Mouse (Mus musculus): ENCODE results near the gene Ube2l6.

DNA sequence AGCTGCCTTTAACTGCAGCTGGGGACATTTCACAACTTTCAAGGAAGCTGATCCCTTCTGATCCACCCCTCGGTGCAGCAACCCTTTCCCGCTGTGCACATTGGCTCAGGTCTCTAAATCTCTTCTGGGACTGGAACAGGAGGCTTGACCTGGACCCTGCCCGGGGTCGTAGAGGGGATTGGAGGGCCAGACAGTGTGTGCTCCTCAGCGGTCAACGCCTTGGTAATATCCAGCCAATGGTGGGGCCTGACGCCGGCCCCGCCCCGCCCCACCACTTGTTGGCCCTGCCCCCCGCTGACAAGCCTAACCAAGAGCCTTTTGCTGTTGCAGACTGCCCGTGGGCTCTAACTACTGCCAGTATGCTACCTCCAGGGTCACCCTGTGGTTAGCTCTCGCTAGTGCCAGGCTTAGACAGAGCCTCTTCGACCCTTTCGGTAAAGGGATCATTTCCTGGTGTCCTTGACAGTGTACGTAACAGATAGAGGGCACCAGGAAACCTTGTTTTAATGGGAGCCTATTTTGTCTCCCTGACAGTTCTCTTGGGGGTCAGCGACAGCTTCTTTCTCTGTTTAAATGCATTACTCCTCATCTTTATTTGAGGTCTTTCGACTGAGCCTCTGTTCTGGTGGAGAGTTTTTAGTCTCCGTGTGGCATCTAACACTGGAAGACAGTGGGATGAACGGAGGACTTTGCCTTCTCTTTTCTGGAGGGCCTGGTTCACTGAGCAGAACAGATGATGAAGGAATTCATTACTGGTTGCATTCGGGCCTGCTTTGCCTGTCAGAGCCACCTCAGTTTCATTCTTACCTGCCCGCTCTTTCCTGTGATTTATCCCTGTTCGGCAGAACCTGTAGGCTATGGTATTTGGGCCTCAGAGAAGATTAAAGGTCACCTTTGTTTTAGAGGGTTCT, 52.8 kb downstream of the Ube2l6 start:
- TF ChIP-seq CTCF (conservative IDR thresholded peaks at IDR 0.05 in 1 of 2, IDR thresholded peaks at IDR 0.05 in 1 of 2; ENCODE audit: low read depth in 2 of 2, low read length in 2 of 2) (no peak), MEF2A (IDR thresholded peaks at IDR 0.05; ENCODE audit: borderline replicate concordance, low read depth, low read length) (no peak), POLR2A (IDR thresholded peaks at IDR 0.05; ENCODE audit: low read depth, low read length) (no peak), KAT2A (IDR thresholded peaks at IDR 0.05; ENCODE audit: insufficient replicate concordance, low read length) (no peak), CHD2 (IDR thresholded peaks at IDR 0.05; ENCODE audit: low read length) (no peak), USF1 (IDR thresholded peaks at IDR 0.05; ENCODE audit: low read depth, low read length) (no peak), EP300 (IDR thresholded peaks at IDR 0.05; ENCODE audit: low read length) (no peak), ETS1 (conservative IDR thresholded peaks at IDR 0.05; ENCODE audit: low read depth, low read length) (no peak), ELF1 (IDR thresholded peaks at IDR 0.05; ENCODE audit: low read depth, low read length) (no peak), POLR2AphosphoS2 (IDR thresholded peaks at IDR 0.05; ENCODE audit: low read depth, low read length) (no peak)

All from CH12.LX (cell line).